Mouse (Mus musculus) thymus, postnatal 4 days (tissue): ENCODE measurements around the gene Stum.
"Not testable (repeated sequence)": the region's sequence is repeated elsewhere in the genome, so short reads cannot be mapped to it uniquely, and the experiment has no call there.

Experiments used
- DNase-seq: peaks from one replicate; pipeline ENCODE4 v3.0.0; 2021

Gene Stum

GRCm38 (mm10) chr1:180403694-180404606, 79.4 kb downstream of the Stum start:
- peak; percentile 65 for DNase-seq

- peak; percentile 74 for DNase-seq
Observed at GRCm38 (mm10) chr1:180403357-180403693, 80.0 kb downstream of the Stum start.

GRCm38 (mm10) chr1:180402481-180403081, 80.7 kb downstream of the Stum start:
- no peak for DNase-seq

- DNase-seq: peak; percentile 66
Observed at GRCm38 (mm10) chr1:180401725-180402124, 81.6 kb downstream of the Stum start.

GRCm38 (mm10) chr1:180400691-180401455, 82.4 kb downstream of the Stum start:
- no peak for DNase-seq

GRCm38 (mm10) chr1:180398446-180398845, 84.9 kb downstream of the Stum start:
- no peak for DNase-seq

GRCm38 (mm10) chr1:180397734-180398133, 85.6 kb downstream of the Stum start:
- DNase-seq: no peak

GRCm38 (mm10) chr1:180393873-180394272, 89.4 kb downstream of the Stum start:
- DNase-seq: no peak

- peak; percentile 67 for DNase-seq
Observed at GRCm38 (mm10) chr1:180393017-180393797, 90.1 kb downstream of the Stum start.

GRCm38 (mm10) chr1:180392137-180392798, 91.0 kb downstream of the Stum start:
- DNase-seq: no peak

- DNase-seq: no peak
Observed at GRCm38 (mm10) chr1:180391575-180391945, 91.7 kb downstream of the Stum start.

- no peak for DNase-seq
Observed at GRCm38 (mm10) chr1:180390746-180391574, 92.3 kb downstream of the Stum start.

- peak; percentile 65 for DNase-seq
Observed at GRCm38 (mm10) chr1:180390321-180390731, 93.0 kb downstream of the Stum start.

GRCm38 (mm10) chr1:180389213-180389760, 94.0 kb downstream of the Stum start:
- not testable (repeated sequence) for DNase-seq

- DNase-seq: peak; percentile 71
Observed at GRCm38 (mm10) chr1:180388481-180388880, 94.8 kb downstream of the Stum start.

GRCm38 (mm10) chr1:180387750-180388480, 95.4 kb downstream of the Stum start:
- DNase-seq: no peak

- peak; percentile 98 for DNase-seq
Observed at GRCm38 (mm10) chr1:180386951-180387749, 96.2 kb downstream of the Stum start.

- DNase-seq: no peak
Observed at GRCm38 (mm10) chr1:180385308-180385707, 98.0 kb downstream of the Stum start.

- no peak for DNase-seq
Observed at GRCm38 (mm10) chr1:180384486-180384885, 98.8 kb downstream of the Stum start.
